Mouse (Mus musculus) bone marrow, adult 2 months (tissue): Measurements from ENCODE around the gene Hadh.

Experiments
- CTCF ChIP-seq: fragments of 200-500 bp; IDR thresholded peaks from 2 replicates; pipeline ENCODE4 v1.5.1; 2011; ENCODE audit warnings: low read length, control low read depth; ENCODE audit not compliant: control insufficient read depth, insufficient read depth
- POLR2A ChIP-seq: fragments of 200-500 bp; IDR thresholded peaks from 2 replicates; pipeline ENCODE4 v1.6.1; 2011; ENCODE audit warnings: low read depth, mild to moderate bottlenecking, control low read depth, low read length, borderline replicate concordance; ENCODE audit not compliant: control insufficient read depth

GRCm38 (mm10) chr3:131270381-131270780 lies 1.5 kb downstream of the Hadh start:
- TF ChIP-seq CTCF: no peak
- TF ChIP-seq POLR2A: no peak
